Comparison of ENCODE assay signal across 16 mouse cellular contexts in genomic region chr5:75121646-75122045, GRCm38 (mm10). TPM values are rescaled to one million over a fixed set of nuclear protein-coding genes. Genes with fewer than 3 reads are reported as not detected.
DNase-seq lines count a peak whose midpoint lies in the region; ATAC-seq and TF ChIP-seq lines count a peak whose summit lies in the region.
"Had no signal": no experiment of that assay in that cellular context is flagged by ENCODE, and none has a peak within 500 bp of the region (broad histone marks: within the 10 kb centered on the region; RNA-seq: fewer than 3 reads in every experiment).

No protein-coding gene starts in this region.

- ATAC-seq in heart, embryonic 12.5 days (ENCODE audit: insufficient number of reproducible peaks, low FRiP score): no peak
- no peak for ATAC-seq in embryonic facial prominence, embryonic 14.5 days (ENCODE audit: low read depth)
- no peak for ATAC-seq in liver, postnatal 0 days

- DNase-seq in heart, adult 2 months: peak; percentile 48 to 71
- DNase-seq in ZHBTc4 (ENCODE audit: low read depth, low spot score): peak; percentile 32
- peak; percentile 39 for DNase-seq in embryonic facial prominence, embryonic 14.5 days (ENCODE audit: low spot score)
- DNase-seq in heart, postnatal 36 days: peak; percentile 47 to 50
- DNase-seq in embryo, embryonic 10.5 days (ENCODE audit: low spot score): no peak
- DNase-seq in cerebellum, adult 11 months: no peak
- DNase-seq in liver, postnatal 0 days: no peak
- DNase-seq: kidney, adult 11 months; thymus, postnatal 14 days had no signal

- no peak overlapping the region for H3K27ac ChIP-seq in heart, adult 2 months
- no peak overlapping the region for H3K27ac ChIP-seq in heart, embryonic 12.5 days (ENCODE audit: poor library complexity, severe bottlenecking)
- no peak overlapping the region for H3K27ac ChIP-seq in embryonic facial prominence, embryonic 14.5 days (replicated peaks; ENCODE audit: low read depth, low read length)
- H3K27ac ChIP-seq in liver, postnatal 0 days (ENCODE audit: low read depth): no peak overlapping the region

- TF ChIP-seq EP300 in heart, adult 2 months (IDR thresholded peaks at IDR 0.05; ENCODE audit: insufficient read depth, low read depth, low read length): no peak
- TF ChIP-seq EP300 in liver, postnatal 0 days (IDR thresholded peaks at IDR 0.05; ENCODE audit: low read depth): no peak

- no peak overlapping the region for H3K4me2 ChIP-seq in heart, embryonic 12.5 days
- no peak overlapping the region for H3K4me2 ChIP-seq in embryonic facial prominence, embryonic 14.5 days (ENCODE audit: low read depth, low read length)
- no peak overlapping the region for H3K4me2 ChIP-seq in liver, postnatal 0 days (ENCODE audit: low read depth, low read length)

- TF ChIP-seq POLR2A in heart, adult 2 months (IDR thresholded peaks at IDR 0.05; ENCODE audit: insufficient read depth, low read depth, low read length): no peak

- no peaks in the 10 kb centered on the region for H3K36me3 ChIP-seq in heart, adult 2 months (ENCODE audit: control insufficient read depth, insufficient read depth, low read length)
- no peaks in the 10 kb centered on the region for H3K36me3 ChIP-seq in heart, embryonic 12.5 days
- H3K36me3 ChIP-seq in embryonic facial prominence, embryonic 14.5 days (ENCODE audit: control insufficient read depth, insufficient read depth, low read length): no peaks in the 10 kb centered on the region
- H3K36me3 ChIP-seq in liver, postnatal 0 days (replicated peaks; ENCODE audit: insufficient read depth, low read length): no peaks in the 10 kb centered on the region

- no peak overlapping the region; the same call in 1 of the 2 replicates for H3K9ac ChIP-seq in heart, adult 2 months (ENCODE audit: low read depth, low read length)
- no peak overlapping the region for H3K9ac ChIP-seq in heart, embryonic 12.5 days
- H3K9ac ChIP-seq in embryonic facial prominence, embryonic 14.5 days (ENCODE audit: low read depth, low read length): 0 out of 2 replicates have a peak overlapping the region, but pooled peaks have one; percentile 14
- no peak overlapping the region for H3K9ac ChIP-seq in liver, postnatal 0 days (replicated peaks)

- intact Hi-C loops in heart, adult 2 months (cut with DNase I): no loop called here
- intact Hi-C loops in heart, postnatal 36 days (cut with DNase I): no loop called here

- H3K9me3 ChIP-seq in heart, embryonic 12.5 days (replicated peaks): no peaks in the 10 kb centered on the region
- no peaks in the 10 kb centered on the region for H3K9me3 ChIP-seq in embryonic facial prominence, embryonic 14.5 days (ENCODE audit: control insufficient read depth, low read length)
- no peaks in the 10 kb centered on the region for H3K9me3 ChIP-seq in liver, postnatal 0 days (ENCODE audit: low read length)

- H3K27me3 ChIP-seq in heart, adult 2 months (ENCODE audit: control insufficient read depth, insufficient read depth, low read length): no peaks in the 10 kb centered on the region
- H3K27me3 ChIP-seq in heart, embryonic 12.5 days (replicated peaks): no peaks in the 10 kb centered on the region
- no peaks in the 10 kb centered on the region for H3K27me3 ChIP-seq in embryonic facial prominence, embryonic 14.5 days (replicated peaks; ENCODE audit: control insufficient read depth, insufficient read depth, low read length)
- H3K27me3 ChIP-seq in liver, postnatal 0 days (ENCODE audit: insufficient read depth, low read length): no peaks in the 10 kb centered on the region

- peaks cover 2% of the 10 kb centered on the region for H3K4me1 ChIP-seq in heart, adult 2 months (ENCODE audit: control insufficient read depth, insufficient read depth, low read length)
- no peaks in the 10 kb centered on the region for H3K4me1 ChIP-seq in heart, embryonic 12.5 days (replicated peaks)
- no peaks in the 10 kb centered on the region for H3K4me1 ChIP-seq in embryonic facial prominence, embryonic 14.5 days (ENCODE audit: control insufficient read depth, insufficient read depth, low read length)
- H3K4me1 ChIP-seq in liver, postnatal 0 days (ENCODE audit: insufficient read depth): no peaks in the 10 kb centered on the region

- no peak for TF ChIP-seq CTCF in heart, adult 2 months (IDR thresholded peaks at IDR 0.05)
- no peak for TF ChIP-seq CTCF in liver, postnatal 0 days (IDR thresholded peaks at IDR 0.05; ENCODE audit: low read depth)

- no peak overlapping the region for H3K4me3 ChIP-seq in heart, adult 2 months
- H3K4me3 ChIP-seq in heart, embryonic 12.5 days: no peak overlapping the region
- no peak overlapping the region for H3K4me3 ChIP-seq in embryonic facial prominence, embryonic 14.5 days (ENCODE audit: low read depth, low read length)
- H3K4me3 ChIP-seq in liver, postnatal 0 days (ENCODE audit: low read depth, low read length): no peak overlapping the region
- H3K4me3 ChIP-seq: erythroblast, embryonic 14.5 days; myocyte had no signal

- whole genome bisulfite sequencing in heart, adult 2 months: 23% methylated on average over 5 of the region's 5 CpGs
- 36% methylated on average over 5 of the region's 5 CpGs for WGBS in heart, embryonic 12.5 days
- WGBS in embryonic facial prominence, embryonic 14.5 days: 39% methylated on average over 5 of the region's 5 CpGs
- 44% methylated on average over 5 of the region's 5 CpGs for WGBS in liver, postnatal 0 days (ENCODE audit: insufficient replicate concordance)

- H3K79me2 ChIP-seq in heart, adult 2 months (replicated peaks; ENCODE audit: control insufficient read depth, insufficient read depth, low read length): no peaks in the 10 kb centered on the region

RNA-seq across cellular contexts. Expression of gene Pdgfra, which starts 30.4 kb away (rescaled TPM):
- 10 to 100 TPM; 27.8 to 29.3 TPM for total RNA-seq in heart, adult 2 months (2021)
- polyA plus RNA-seq in heart, adult 2 months (2012; rRNA removed): 11.8 and 23.3 TPM in 2 replicates
- 41.2 and 41.3 TPM in 2 replicates for polyA plus RNA-seq in heart, embryonic 12.5 days (2016; fragmentation: Nextera tagmentation; extraction: Ambion mirVana)
- 81.3 and 100 TPM in 2 replicates for polyA plus RNA-seq in embryonic facial prominence, embryonic 14.5 days (2014; fragmentation: Nextera tagmentation; extraction: Ambion mirVana)
- total RNA-seq in heart, postnatal 36 days (2021): 10 to 100 TPM; 30.2 to 31.7 TPM
- 1.3 TPM in 2 replicates for polyA plus RNA-seq in liver, postnatal 0 days (2015; fragmentation: Nextera tagmentation; extraction: Ambion mirVana)
- polyA plus RNA-seq: erythroblast, embryonic 14.5 days had no signal

RNA-seq across cellular contexts. Expression of gene Gsx2, which starts 46.2 kb away (rescaled TPM):
- total RNA-seq in heart, adult 2 months (2021): not detected
- not detected in 2 replicates for polyA plus RNA-seq in heart, adult 2 months (2012; rRNA removed)
- polyA plus RNA-seq in heart, embryonic 12.5 days (2016; fragmentation: Nextera tagmentation; extraction: Ambion mirVana): not detected in 2 replicates
- polyA plus RNA-seq in embryonic facial prominence, embryonic 14.5 days (2014; fragmentation: Nextera tagmentation; extraction: Ambion mirVana): not detected in 2 replicates
- total RNA-seq in heart, postnatal 36 days (2021): not detected
- not detected in 2 replicates for polyA plus RNA-seq in liver, postnatal 0 days (2015; fragmentation: Nextera tagmentation; extraction: Ambion mirVana)
- polyA plus RNA-seq: cerebellum, adult 2 months; erythroblast, embryonic 14.5 days; heart, embryonic 16.5 days; lung, embryonic 16.5 days; myocyte; small intestine, adult 2 months had no signal

Comparison
In these comparisons a context has a peak if more than half of its experiments do, and no peak if none do; other contexts are left out.
1. DNase-seq: peak in heart, adult 2 months (2 of 2), ZHBTc4 (single experiment), embryonic facial prominence, embryonic 14.5 days (single experiment) and heart, postnatal 36 days (2 of 2); none in embryo, embryonic 10.5 days (single experiment), cerebellum, adult 11 months (single experiment) and liver, postnatal 0 days (single experiment).